Mouse (Mus musculus) adrenal gland, adult 18-20 months (tissue): ENCODE results near the gene Aspdh. TPM values are rescaled to one million over a fixed set of nuclear protein-coding genes. Genes with fewer than 3 reads are reported as not detected.

Experiments used
- DNase-seq, 2 experiments: peaks; one replicate each; pipeline ENCODE4 v3.0.0; 2021 to 2022; ENCODE audit warnings: low spot score in 2 of 2
- microRNA-seq, 2 experiments: library from miRNA; unstranded; fragments of <30 nt; microRNA quantifications; one replicate each; pipeline ENCODE4 v1.2.0; 2021; ENCODE audit warnings: borderline number of aligned reads in 2 of 2
- total RNA-seq, 2 experiments: library from RNA; stranded (reverse); gene quantifications; 1 replicate in 1 of 2; 2 replicates in 1 of 2; pipeline ENCODE4 v1.2.3; 2021

The Aspdh gene
- total RNA-seq, 2 experiments from 2014 or later: not detected

GRCm38 (mm10) chr7:44497361-44498055, 32.3 kb downstream of the Aspdh start:
- no peak for DNase-seq

GRCm38 (mm10) chr7:44498922-44499321, 33.7 kb downstream of the Aspdh start:
- DNase-seq: no peak

GRCm38 (mm10) chr7:44500046-44500445, 34.9 kb downstream of the Aspdh start:
- DNase-seq: no peak

GRCm38 (mm10) chr7:44501563-44502115, 36.4 kb downstream of the Aspdh start:
- DNase-seq: peak; percentile 61 to 70

GRCm38 (mm10) chr7:44507491-44507890, 42.3 kb downstream of the Aspdh start:
- no peak for DNase-seq

Small RNA genes within 50 kb of the gene (microRNA-seq; reads per million reads assigned to microRNA genes)
- 1.9 to 6.7 reads per million in 2 experiments for gene Mir7052

Other genes with a start within 250 kb of the Aspdh start
- not detected for gene Klk1b5, start 249.4 kb upstream of the Aspdh start, total RNA-seq
- gene Klk1, start 240.0 kb upstream of the Aspdh start, total RNA-seq: under 1 TPM in 1 of 2 experiments, not detected in 1; 0.32 TPM
- not detected for gene Gm36864, start 229.2 kb upstream of the Aspdh start, total RNA-seq
- gene 1700028J19Rik, start 218.7 kb upstream of the Aspdh start, total RNA-seq: 1 to 10 TPM in 1 of 2 experiments, under 1 TPM in 1; 0.70 to 1.2 TPM
- gene 2410002F23Rik, start 218.7 kb upstream of the Aspdh start, total RNA-seq: 100 to 1,000 TPM in 1 of 2 experiments, 10 to 100 TPM in 1; 65.0 to 100 TPM
- not detected for gene Acp4, start 208.0 kb upstream of the Aspdh start, total RNA-seq
- gene Gm15517, start 203.9 kb upstream of the Aspdh start, total RNA-seq: not detected
- 1 to 10 TPM; 3.8 to 4.4 TPM for gene Clec11a, start 158.5 kb upstream of the Aspdh start, total RNA-seq
- 10 to 100 TPM in 1 of 2 experiments, 1 to 10 TPM in 1; 7.7 to 10.0 TPM for gene Shank1, start 155.1 kb upstream of the Aspdh start, total RNA-seq
- 1 to 10 TPM; 4.7 to 6.9 TPM for gene Syt3, start 81.3 kb upstream of the Aspdh start, total RNA-seq
- 1 to 10 TPM in 1 of 2 experiments, under 1 TPM in 1; 0.86 to 1.0 TPM for gene 1700008O03Rik, start 79.6 kb upstream of the Aspdh start, total RNA-seq
- gene Lrrc4b, start 36.4 kb upstream of the Aspdh start, total RNA-seq: 1 to 10 TPM; 5.0 to 7.3 TPM
- gene Josd2, start 2.6 kb downstream of the Aspdh start, total RNA-seq: 10 to 100 TPM; 40.0 to 42.6 TPM
- 100 to 1,000 TPM in 1 of 2 experiments, 10 to 100 TPM in 1; 95.4 to 101 TPM for gene Emc10, start 31.1 kb downstream of the Aspdh start, total RNA-seq
- 1 to 10 TPM; 5.6 to 8.9 TPM for gene Fam71e1, start 31.2 kb downstream of the Aspdh start, total RNA-seq
- under 1 TPM in 1 of 2 experiments, not detected in 1; 0.93 TPM for gene Mybpc2, start 59.3 kb downstream of the Aspdh start, total RNA-seq
- gene Spib, start 66.7 kb downstream of the Aspdh start, total RNA-seq: under 1 TPM; 0.19 to 0.43 TPM
- gene Pold1, start 83.5 kb downstream of the Aspdh start, total RNA-seq: 1 to 10 TPM; 8.3 to 9.4 TPM
- gene Nr1h2, start 88.6 kb downstream of the Aspdh start, total RNA-seq: 100 to 1,000 TPM; 108 to 128 TPM
- 1 to 10 TPM; 1.3 to 1.6 TPM for gene Napsa, start 107.0 kb downstream of the Aspdh start, total RNA-seq
- 1 to 10 TPM; 4.0 to 5.6 TPM for gene Kcnc3, start 125.3 kb downstream of the Aspdh start, total RNA-seq
- gene Myh14, start 205.5 kb downstream of the Aspdh start, total RNA-seq: 1 to 10 TPM; 5.5 to 6.6 TPM
- not detected for gene Izumo2, start 243.4 kb downstream of the Aspdh start, total RNA-seq